Comparison of ENCODE assay signal across 14 mouse cellular contexts in genomic region chr15:102765207-102765606, GRCm38 (mm10).
DNase-seq lines count a peak whose midpoint lies in the region.
"Had no signal": no experiment of that assay in that cellular context is flagged by ENCODE, and none has a peak within 500 bp of the region (broad histone marks: within the 10 kb centered on the region; RNA-seq: fewer than 3 reads in every experiment).

No protein-coding gene starts in this region.

- DNase-seq in 3T3-L1 (ENCODE audit: low read depth, low spot score) (peak; percentile 51), MEL-GATA-1-ER (ENCODE audit: extremely low read depth, low read depth) (peak; percentile 94), NIH3T3 (ENCODE audit: low read depth) (peak; percentile 28)
- no peak for DNase-seq in cerebellum, adult 11-12 months
- DNase-seq in right cerebral cortex, adult 2 months (ENCODE audit: low spot score in 2 of 2), result no peak
- DNase-seq: adrenal gland, adult 8-10 months; adrenal gland, postnatal 14 days; adrenal gland, postnatal 36 days; cerebellum, adult 11 months; cerebellum, adult 2 months; cerebellum, adult 9-10 months; cerebellum, postnatal 10 days; cerebellum, postnatal 25 days; forebrain, postnatal 0 days had no signal

Comparison
In these comparisons a context has a peak if more than half of its experiments do, and no peak if none do; other contexts are left out.
1. DNase-seq: peak in 3T3-L1 (single experiment), MEL-GATA-1-ER (single experiment) and NIH3T3 (single experiment); none in cerebellum, adult 11-12 months (single experiment) and right cerebral cortex, adult 2 months (0 of 2).